Mouse (Mus musculus): ENCODE results near the gene Sept6.

DNA sequence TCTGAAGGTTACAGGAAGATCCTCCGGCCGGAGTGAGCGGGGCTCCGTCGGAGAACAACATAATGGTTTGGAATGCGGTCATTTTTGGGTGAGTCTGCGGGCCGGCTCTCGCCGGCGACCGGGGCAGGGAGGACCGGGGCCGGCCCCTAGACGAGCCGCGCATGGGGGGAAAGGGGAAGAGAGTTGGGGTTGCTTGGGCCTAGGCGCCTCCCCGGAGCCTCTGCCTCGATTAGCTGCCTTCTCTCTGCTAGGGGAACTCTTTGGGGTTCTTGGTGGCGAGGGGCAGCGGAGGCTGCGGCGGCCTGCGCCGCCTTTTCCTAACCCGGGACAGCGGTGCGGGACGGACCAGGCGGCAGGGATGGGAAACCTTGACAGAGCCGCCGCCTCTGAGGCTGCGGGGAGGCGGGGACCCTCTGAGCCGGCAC, 116.9 kb downstream of the Sept6 start:
- TF ChIP-seq CTCF (IDR thresholded peaks at IDR 0.05; ENCODE audit: control insufficient read depth, insufficient read depth, insufficient read length) (no peak), MAX (IDR thresholded peaks at IDR 0.05) (no peak), USF1 (IDR thresholded peaks at IDR 0.05; ENCODE audit: low read depth) (no peak), MYOD1 (IDR thresholded peaks at IDR 0.05; ENCODE audit: control insufficient read depth, insufficient read length, low read depth) (no peak), MYOG (IDR thresholded peaks at IDR 0.05; ENCODE audit: control insufficient read depth, extremely low read depth, insufficient read length) (no peak)
